Mouse (Mus musculus) cerebellum, postnatal 14 days (tissue): Measurements from ENCODE around the gene Prickle1.

Source experiments
- DNase-seq, 2 experiments: peaks; one replicate each; pipeline ENCODE4 v3.0.0; 2021; ENCODE audit warnings: mixed read lengths in 2 of 2

Prickle1 gene

DNA sequence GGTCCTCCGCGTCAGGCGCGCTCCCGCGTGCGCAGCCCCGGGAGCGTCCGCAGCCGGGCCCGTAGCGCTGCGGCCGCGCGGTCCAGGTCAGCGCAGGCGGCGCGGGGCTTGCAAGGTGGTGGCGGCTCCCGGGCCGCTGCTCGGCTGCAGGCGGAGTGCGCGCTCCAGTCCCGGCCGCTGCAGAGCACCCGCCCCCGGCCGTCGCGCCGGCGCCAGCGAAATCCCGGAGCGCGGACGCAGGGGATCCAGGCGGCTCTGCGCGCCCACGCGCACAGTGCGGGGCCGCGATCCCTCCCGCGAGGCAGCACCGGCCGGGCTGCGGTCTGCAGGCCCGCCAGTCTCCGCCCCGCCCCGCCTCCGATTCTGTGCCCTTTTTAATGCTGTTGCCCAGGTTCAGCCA lies at the start of gene Prickle1:
TSS of gene Prickle1 (minus strand) at position 146 of the 400 bp plus-strand sequence.
- peak; percentile 86 to 91 for DNase-seq

DNA sequence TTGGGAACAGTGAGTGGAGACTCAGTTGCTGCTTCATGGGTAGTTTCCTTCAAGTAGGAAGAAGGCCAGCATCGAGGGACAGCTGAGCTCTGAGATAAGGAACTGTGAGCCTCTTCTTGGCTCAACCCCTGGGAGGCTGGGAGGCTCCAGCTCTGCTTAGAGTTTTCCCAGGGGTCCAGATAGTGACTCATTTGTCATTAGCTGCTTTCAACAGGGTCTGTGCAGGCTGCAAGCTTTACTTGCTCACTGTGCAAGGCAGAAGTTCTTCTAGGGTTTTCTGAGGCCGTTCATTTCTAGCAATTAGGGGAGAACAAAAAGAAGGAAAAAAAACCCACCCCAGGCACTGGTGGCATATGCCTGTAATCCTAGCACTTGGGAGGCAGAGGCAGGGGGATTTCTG lies 44.5 kb upstream of the Prickle1 start:
- no peak for DNase-seq

DNA sequence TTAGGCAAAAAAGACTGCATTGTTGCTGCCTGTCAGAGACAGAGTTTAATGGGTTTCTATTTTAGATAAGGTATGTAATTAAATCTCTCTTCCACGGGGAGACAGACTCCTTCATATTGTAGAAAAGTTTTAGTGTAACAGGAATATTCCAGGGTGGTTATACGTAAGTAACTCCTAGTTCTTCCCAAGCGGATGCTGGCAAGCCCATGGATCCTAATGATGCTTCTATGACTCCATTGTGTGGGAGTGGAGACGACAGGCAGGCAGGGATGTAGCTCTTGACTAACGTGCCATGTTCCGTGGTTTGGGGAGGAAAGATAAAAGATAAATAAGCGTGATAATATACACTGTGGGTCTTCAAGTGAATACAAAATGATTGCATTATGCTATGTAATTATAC lies 41.3 kb upstream of the Prickle1 start:
- no peak for DNase-seq

DNA sequence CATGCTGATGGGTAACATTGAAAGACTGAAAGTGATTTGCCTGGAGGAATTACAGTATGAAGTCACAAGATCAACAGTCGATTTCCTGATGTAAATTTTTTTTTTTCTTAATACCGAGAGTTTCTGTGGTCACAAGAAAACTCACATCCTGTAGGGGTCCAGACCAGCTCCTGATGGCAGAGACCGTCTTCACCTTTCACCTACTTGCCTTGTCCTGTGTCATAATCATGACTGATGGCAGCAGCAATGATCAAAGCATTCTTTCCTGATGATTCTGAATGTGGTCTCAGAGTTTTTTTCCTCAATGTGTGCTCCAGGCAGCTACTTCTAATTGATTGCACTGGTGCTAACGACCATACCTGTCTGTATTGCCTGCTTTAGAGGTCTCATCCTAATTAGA lies 39.9 kb upstream of the Prickle1 start:
- DNase-seq: no peak

DNA sequence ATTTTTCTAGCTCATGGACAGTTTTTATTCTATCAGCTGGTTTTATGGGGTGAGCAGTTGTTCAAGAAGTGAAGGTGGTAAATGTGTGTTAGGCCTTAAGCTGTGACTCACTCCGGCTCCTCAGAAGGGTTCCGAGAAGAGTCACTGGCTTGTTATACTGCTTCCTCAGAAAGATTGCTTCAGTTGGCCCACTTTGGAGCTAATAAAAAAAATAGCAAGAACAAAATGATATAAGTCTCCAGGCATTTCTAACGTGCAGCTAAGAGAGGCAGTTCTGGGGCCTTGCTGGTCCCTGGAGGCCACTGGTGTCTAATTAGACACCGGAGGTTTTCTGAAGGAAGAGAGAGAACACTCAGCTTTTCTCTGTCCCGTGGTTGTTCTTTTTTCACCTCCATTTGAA lies 38.8 kb upstream of the Prickle1 start:
- DNase-seq: no peak

DNA sequence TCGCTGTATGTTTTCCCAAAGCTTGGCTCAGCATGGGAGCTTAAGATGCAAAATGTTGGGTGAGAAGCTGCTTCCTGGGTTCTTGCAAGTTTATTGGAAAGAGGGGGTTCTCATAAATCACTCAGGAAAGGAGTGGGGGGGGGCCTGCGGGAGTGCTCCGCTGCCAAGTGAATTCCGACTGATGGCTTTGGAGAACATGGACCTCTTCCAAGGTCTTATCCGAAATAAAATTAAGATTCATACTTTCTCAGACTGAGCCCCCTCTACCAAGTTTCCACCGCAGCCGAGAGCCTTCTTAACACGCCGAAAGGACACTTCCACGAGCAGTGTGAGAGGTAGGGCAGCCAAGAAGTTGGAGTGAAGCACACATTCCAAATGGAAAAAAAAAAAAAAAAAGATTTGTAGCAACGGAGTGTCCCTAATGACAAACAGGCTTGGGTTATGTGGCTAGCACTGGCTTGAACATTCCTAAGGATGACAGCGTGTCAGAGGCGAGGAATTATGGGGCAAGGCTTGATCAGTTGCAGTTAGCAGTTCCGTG lies 34.4 kb upstream of the Prickle1 start:
- DNase-seq: no peak

DNA sequence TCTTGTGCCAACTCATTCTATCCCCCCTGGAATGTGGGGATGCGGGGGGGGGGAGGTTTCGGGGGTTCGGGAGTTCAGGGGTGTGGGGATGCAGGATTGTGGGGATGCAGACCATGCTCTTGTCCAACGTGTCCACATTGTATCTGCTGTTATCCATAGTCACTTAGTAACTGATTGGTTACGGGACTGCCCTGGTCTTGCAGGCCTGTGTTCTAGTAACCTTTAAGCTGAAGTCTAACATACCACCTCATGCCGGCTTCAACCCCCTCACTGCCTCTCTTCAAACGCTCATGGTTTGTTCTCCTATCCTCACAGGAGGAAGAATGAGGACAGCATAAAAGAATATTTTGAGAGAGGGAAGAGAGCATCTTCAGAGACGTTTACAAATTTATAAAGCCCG lies 33.5 kb upstream of the Prickle1 start:
- DNase-seq: no peak

DNA sequence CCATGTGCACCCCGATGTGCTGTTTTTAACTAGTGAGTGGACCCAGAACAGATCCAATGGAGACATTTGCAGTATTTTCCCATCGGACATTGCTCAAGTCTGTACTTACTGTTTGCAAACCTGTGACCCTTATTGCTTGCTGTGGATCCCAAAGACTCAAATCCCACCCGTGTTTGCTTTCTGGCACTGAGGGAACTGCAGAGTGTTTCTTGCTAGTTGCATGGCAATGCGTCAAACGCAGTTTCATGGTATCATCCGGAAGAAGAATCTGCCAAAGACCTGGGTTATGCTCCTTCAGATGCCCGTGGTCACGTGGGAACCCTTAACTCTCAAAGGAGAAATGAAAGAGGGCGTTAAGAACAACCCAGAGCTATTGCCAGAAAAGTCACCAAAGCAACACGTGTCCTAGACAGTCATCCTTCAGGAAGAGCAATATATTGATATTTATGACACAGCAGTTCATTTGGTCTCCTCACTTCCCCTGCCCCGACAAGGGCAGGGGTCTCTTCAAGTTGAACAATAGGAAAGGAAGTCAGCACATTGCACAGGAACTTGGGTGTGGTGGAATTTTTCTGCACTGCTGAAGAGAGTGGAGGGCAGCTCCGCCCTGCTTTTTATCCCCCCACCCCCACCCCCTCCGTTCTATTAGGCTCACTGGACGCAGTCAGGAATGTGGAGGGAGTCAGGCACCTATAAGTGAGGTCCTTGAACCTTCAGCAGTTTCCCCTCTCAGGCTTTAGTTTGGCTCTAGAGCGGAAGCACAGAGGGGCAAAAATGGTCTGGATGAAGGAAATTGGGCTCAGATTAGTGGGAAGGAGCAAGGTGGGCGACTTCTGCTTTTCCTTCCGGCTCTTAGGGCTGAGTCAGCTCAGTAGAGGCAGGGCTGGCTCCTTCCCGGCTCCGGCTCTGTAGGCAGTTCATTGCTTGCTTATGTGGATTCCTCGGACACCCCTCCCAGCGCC lies 32.4 kb upstream of the Prickle1 start:
- DNase-seq: no peak

DNA sequence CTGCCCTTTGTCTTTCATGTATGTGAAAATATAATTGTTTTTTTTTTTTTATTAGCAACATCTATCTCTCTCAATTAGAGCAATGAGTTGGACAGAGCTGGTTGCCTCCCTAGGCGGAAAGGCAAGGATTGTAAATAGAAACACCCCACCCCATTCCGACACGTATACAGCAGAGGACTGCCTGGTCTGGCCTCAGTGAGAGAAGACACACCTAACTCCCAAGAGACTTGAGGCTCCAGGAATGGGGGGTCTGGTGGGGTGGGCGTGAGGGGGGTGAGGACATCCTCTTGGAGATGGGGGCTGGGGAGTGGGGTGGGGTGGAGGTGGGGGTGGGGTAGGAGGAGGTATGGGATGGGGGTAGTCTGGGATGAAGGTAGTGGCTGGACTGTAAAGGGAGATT lies 23.9 kb upstream of the Prickle1 start:
- DNase-seq: no peak

DNA sequence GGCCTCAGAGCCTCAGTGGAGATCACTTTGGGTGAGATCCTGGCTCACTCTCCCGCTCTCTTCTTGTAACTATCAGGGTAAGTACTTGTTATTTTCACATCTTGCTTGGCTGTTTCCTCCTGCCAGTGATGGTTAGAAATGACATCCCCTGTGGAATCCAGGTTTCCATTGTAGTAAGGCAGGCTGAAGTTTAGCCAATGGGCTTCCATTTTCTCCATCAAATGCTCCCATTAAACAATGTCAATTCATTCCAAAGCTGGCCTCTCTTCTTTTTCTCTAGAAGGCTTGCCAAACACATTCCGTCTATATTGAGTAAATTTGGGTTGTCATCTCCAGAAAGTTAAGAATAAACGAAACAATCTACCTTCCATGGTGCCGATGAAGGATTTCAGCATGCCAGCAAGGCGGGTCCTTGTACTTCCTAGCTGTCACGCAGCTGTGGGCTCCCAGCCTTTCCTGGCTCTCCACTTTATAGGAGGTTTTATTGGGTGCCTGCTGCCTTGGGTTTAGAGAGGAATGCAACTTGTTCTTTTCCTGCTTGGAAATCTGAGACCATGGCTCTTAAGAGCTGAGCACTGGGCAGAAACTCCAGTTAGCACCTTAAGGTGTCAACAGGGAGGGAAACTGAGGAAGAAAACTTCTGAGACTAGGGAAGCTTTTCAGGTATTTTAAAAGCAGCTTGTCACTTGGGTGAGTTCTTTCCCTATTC lies 22.9 kb upstream of the Prickle1 start:
- DNase-seq: no peak

DNA sequence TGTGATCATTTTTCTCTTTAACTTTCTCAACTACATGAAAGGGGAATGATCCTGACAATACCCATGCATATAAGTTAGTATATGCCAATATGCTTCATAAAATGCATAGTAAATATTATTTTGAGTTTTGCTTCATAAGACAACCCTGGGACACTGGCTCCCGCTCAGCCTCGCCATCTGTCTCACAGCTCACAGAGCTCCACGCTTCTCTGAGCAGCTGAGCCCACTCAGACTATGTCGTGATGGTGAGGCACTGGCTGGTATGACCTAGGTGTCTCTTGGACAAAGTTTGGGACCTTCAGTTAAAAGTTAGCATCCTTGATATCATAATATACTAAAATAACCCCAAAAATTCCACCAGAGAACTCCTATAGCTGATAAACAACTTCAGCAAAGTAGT lies 20.6 kb upstream of the Prickle1 start:
- DNase-seq: no peak

DNA sequence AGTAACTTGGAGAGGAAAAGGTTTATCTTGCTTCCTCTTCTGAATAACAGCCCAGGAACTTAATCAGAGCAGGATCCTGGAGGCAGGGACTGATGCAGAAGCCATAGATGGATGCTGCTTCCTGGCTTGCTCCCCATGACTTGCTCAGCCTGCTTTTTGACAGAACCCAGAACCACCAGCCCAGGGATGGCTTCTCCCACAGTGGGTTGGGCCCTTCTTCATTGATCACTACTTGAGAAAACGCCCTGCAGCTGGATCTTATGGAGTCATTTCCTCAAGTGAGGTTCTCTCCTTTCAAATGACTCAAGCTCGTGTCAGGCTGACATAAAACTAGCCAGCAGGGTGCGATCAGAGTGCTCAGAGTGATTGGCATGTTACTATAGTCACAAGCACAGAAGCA lies 19.3 kb upstream of the Prickle1 start:
- no peak for DNase-seq

DNA sequence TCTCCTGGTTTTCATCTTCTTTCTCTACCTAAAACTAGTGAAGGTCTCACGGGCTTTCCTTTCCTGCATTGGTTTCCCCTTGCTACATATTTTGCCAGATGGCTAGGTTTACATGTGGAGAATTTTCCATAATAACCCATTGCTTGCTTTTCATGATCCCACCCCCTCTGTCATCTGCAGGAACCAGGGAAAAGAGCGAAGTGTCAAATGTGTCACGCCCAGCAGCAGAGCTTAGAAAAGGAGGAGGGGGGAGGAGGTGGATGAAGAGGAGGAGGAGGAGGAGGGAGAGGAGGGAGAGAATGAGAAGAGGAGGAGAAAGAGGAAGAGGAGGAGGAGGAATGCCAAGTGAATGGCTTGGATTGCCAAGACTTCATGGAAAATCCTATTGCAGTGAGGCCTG lies 17.9 kb upstream of the Prickle1 start:
- no peak for DNase-seq

DNA sequence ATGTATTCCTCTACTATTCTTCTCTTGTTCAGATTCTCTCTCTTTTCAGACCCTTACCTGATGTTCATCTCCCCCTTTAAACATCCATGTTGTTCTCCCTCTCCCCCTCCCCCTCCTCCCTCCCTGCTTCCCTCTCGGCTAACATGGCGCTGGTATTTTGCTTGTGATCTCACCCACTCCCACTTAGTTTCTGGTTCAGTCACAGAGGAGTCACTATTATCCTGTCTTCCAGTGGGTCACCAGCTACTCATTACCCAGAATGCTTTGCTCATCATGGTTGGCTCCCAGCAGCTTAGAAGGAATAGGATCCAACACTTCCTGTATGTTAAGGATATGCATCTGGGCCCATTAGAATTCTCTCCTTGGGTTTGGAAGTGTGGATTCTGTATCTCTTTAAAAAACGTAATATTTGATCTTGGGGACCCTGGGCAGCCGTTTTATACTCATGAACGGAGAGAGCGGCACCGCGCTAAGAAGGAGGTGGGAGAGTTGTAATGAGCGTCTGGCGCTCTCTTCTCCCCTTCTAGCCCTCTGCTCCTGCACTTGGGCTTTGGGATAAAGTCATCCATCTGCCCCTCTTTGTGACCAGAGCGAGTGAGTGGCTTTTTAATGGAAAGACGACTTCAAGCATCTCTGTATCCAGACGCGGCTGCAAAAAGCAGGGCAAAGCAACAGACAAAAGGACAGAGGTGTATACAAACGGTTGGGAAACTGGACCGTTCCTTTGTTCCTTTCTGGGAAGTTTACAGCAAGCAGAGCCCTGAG lies 16.0 kb upstream of the Prickle1 start:
- DNase-seq: no peak

DNA sequence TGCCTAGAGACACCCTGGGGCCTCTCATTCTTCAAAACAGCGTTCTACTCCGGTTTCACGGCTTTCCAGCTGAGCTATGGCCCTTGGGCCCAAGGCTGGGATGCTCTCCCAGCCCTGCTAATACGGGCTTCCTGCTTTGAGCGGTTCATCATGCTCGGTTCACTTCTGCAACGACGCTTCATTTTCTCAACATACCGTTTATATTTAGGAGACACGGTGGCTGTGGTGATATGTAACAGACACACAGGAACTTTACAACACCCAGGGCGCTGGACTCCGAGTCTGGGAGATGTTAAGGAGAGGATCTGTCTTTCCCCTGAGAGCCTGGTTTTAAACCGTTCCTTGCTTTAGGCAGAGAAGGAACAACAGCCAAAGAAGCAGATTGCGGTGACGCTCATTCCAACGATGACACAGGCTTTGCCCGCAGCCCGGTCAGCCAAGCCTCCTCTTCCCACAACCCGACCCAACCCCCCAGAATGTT lies 15.1 kb upstream of the Prickle1 start:
- peak; percentile 18 to 45 for DNase-seq

DNA sequence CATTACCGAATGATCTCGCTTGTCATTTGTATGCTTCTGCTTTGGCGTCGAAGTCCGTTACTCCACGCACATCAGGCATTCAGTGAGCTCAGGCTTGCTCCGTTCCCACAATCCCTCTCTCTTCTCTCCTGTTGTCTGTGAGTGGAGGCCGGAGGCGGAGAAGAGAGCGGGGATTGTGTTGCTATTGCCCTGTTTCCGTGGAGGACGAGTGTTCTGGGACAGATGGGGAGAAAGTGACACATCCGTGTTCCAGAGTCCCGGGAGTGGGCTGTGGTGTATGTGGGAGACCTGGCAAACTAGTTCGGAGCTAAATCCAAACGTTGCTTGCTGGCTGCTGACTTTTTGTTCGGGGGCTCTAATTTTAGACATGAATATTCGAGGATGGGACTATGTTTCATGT lies 14.6 kb upstream of the Prickle1 start:
- no peak for DNase-seq

DNA sequence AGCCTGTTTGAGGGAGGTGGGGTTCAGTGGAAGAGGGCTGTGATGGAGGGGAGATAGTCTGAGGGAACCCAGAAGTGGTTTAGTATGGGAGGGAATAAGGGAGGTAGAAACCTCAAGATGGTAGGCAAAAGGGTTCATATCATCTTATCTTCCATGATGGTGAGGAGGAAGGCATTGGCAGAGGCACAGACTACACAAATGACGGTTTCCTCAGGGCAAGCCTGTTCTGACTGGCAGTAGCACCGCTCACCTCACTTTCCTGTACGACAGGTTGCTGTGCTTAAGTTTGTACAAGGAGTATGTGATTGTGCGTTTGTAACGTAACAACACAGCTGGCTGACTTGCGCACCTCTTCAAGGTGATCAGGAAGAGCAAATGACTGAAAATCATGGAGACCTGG lies 7.2 kb upstream of the Prickle1 start:
- DNase-seq: no peak

DNA sequence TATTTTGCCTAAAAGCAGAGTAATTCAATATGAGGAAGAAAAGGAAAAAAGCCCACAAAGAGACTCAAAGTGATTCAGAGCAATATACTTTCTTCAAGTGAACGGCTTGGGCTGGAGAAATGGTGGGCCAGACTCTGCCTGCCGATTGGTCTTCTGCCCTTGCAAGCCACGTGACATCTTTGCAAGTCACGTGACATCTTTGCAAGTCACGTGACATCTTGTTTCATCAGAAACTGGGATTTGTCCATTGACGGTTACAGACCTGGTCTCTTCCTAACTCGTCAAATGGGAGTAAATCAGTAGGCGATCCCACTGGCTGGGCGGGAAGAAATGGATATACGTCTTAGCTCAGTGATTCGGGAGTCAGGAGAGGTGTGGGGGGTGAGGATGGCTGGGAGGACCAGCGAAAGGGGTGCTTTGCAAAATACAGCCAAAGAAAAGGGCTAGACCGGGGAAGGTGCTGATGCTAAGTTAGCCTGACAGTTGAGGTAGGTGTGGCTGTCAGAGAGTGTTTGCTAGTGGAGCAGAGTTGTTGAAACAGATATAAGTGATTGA lies 5.8 kb upstream of the Prickle1 start:
- no peak for DNase-seq

DNA sequence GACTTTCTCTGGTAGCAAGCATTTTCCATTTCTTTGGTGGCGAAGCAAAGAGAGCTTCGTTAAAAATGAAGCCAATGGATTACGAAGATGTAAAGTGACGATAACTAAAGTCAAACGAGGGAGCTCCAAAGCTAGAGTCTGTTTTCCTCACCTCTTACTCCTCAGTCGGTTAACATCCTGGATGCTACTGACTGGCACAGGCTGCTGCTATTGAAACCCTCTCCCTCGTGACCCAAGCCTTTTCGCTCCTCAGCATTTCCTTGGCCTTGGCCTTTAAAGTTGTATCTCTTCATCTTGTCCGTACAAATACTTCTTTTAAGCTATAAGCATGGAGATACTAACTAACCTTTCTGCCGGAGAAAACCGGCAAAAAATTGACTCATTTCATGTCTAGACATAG lies 1.3 kb upstream of the Prickle1 start:
- no peak for DNase-seq

DNA sequence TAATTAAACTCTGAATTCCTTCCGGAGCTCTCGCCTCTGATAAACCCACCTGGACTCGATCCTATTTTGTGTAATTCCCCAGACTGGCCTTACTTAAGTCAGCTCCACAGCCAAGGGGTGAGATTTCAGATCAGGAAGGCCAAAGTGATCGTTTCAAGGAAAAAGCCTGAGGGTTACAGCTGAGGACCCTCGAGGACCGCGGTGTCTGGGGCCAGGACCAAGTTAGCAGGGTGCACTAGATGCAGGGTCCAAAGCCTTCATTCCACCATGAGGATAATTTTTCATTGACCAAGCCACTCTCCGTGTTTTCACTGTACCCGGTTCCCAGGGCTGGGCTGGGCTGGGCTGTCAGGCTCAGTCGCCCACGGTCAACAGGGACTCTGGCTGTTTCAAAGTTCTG lies 594 bp upstream of the Prickle1 start:
- DNase-seq: peak; percentile 71 to 73

DNA sequence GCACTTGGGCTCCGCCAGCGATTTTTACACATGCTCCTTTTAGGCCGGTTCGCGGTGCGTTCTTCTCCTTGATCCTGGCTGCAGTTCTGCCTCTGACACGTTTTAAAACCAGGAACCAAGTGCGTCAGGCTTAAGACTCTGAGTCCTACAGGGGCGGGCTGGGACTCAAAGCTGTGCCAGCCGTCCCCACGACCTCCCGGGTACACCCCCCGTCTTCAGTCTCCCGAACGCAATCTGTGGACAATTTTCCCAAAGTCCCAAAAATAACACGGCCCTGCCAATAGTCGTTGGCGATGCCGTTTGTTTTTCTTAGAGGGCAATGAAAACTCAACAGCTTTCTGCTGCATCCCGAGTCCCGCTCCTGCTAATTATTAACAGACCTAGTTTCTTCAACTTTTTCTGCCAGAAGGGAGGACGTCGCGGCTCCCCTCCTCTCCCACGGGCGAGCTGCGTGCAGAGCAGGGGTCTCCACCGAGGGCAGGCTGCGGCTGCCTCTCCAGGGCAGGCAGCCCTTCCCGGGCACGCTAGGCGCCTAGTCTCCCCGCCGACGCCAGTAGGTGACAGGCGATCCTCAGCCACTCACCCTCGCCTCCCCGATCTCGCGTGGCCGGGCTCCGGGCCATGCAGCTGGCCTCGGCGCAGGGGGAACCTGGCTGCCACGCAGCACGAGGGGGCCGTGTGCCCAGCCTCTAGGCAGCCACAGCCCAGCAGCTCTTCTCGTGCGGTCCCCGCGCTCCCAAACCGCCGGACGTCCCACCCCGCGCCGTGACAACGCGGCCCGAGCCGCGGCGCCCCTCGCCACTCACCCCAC lies 598 bp downstream of the Prickle1 start:
- peak in 1 of 2 experiments; percentile 71 for DNase-seq
